Mouse (Mus musculus) heart, postnatal 0 days (tissue): ENCODE data around the gene Atp8a1.

Experiments used
- CTCF ChIP-seq: IDR thresholded peaks from 2 replicates; pipeline ENCODE4 v1.5.1; 2016; ENCODE audit warnings: antibody characterized with exemption, control low read depth, low read depth
- EP300 ChIP-seq: IDR thresholded peaks from 2 replicates; pipeline ENCODE4 v1.6.1; 2016; ENCODE audit warnings: antibody characterized with exemption, low read depth

DNA sequence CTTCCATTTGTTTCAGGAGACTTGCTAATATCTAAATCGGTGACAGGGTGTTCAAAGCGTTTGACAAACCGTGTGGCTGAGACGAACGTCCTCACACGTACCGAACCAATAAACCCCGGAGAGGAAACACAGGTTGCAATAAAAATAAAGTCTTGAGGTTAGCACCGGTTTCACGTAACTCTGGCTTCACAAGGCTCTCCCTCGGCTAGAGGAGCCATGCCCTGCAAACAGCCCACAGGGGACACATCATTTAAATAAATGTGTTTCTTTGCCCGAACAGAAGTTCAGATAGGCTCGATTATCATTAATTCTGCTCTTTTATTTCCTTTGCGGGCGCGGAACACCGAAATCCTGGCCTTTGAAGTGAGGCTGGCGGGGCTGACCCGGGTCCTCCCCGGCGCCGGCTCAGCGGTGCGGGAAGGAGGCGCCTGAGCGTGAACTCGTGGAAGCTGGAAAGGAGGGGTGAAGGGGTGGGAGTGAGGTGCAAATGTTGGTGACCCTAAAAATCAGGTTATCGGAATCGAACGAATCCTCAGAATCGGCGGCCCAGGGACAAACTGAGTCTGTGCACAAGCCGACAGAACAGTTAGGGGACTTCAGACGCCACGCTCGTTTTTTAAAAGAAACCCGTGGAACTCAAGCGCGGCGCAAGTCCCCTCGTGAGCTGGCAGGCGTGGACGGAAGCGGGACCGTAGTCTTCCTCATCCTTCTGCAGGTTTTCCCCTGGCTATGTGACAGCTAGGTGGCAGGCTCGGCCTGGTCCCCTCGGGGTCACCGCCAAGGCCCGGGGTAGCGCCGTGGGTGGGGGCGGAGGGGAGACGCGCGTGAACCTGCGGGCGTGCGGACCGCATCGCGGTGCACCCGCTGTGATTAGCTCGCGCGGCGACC lies 240.1 kb downstream of the Atp8a1 start:
- TF ChIP-seq CTCF (peak; percentile 30), EP300 (no peak)
